Mouse (Mus musculus) gastrocnemius, adult 8-10 months (tissue): ENCODE results near the gene Cnot11. TPM values are rescaled to one million over a fixed set of nuclear protein-coding genes. Genes with fewer than 3 reads are reported as not detected.
"Not testable (repeated sequence)": the region's sequence is repeated elsewhere in the genome, so short reads cannot be mapped to it uniquely, and the experiment has no call there.

ENCODE experiments used
- DNase-seq, 2 experiments: peaks; one replicate each; pipeline ENCODE4 v3.0.0; 2022; ENCODE audit warnings: low spot score in 2 of 2
- total RNA-seq, 4 experiments: library from RNA; stranded (reverse); gene quantifications; 2 replicates each; pipeline ENCODE4 v1.2.4; 2022

Gene Cnot11
- total RNA-seq, 4 experiments from 2014 or later: 17.8 to 19.7 (median 18.9) TPM

GRCm38 (mm10) chr1:39579139-39579538 lies 44.3 kb downstream of the Cnot11 start:
- DNase-seq: no peak

GRCm38 (mm10) chr1:39581215-39581614 lies 46.4 kb downstream of the Cnot11 start:
- DNase-seq: no peak

DNA sequence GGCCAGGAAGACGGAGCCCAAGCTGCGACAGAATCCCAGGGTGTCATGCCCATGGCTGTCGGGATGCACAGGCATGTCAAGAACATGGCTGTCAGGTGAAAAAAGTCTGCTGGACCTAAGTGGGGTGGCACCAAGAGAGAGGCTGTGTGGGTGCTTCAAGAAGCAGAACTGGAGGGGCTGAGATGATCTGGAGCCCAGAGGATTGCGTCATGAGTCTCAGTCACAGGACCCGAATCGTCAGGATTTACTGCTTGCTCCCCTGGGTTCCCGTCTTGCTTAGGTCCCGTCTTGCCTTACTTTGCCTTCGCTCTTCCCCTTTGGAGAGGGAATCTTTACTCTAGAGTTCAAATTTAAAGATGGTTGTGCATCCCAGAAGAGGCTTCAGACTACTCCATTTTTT lies 48.4 kb downstream of the Cnot11 start:
- DNase-seq: no peak

GRCm38 (mm10) chr1:39585416-39585815 lies 50.6 kb downstream of the Cnot11 start:
- DNase-seq: no peak

GRCm38 (mm10) chr1:39590193-39590592 lies 55.4 kb downstream of the Cnot11 start:
- DNase-seq: no peak

DNA sequence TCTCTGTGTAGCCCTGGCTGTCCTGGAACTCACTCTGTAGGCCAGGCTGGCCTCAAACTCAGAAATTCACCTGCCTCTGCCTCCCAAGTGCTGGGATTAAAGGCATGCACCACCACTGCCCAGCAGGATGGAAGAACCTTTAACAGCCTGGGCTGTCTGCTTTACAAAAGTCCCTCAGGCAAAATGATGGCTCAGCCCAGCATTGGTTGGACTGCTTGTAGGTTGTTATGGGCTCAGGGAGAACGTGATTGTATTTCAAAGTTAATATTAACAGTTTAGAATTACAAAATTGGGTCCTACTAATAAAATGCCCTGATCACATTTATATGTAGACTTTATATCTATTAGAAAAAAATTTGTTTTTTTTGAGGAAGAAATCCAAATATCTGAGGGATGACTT lies 56.8 kb downstream of the Cnot11 start:
- not testable (repeated sequence) for DNase-seq

- no peak for DNase-seq
Observed at GRCm38 (mm10) chr1:39592090-39592489, 57.3 kb downstream of the Cnot11 start.

- DNase-seq: no peak
Observed at GRCm38 (mm10) chr1:39593836-39594235, 59.0 kb downstream of the Cnot11 start.

Other genes starting within 250 kb of the Cnot11 start
- gene Rpl31, start 167.2 kb upstream of the Cnot11 start, total RNA-seq: 100 to 1,000 TPM; 426 to 535 (median 481) TPM
- 10 to 100 TPM in 1 of 4 experiments, 1 to 10 TPM in 3; 7.6 to 11.6 (median 9.3) TPM for gene Tbc1d8, start 56.2 kb upstream of the Cnot11 start, total RNA-seq
- gene Rnf149, start 42.4 kb downstream of the Cnot11 start, total RNA-seq: 1 to 10 TPM; 6.6 to 9.6 (median 8.3) TPM
- gene Creg2, start 116.5 kb downstream of the Cnot11 start, total RNA-seq: under 1 TPM; 0.05 to 0.09 (median 0.05) TPM
- not detected for gene Rfx8, start 186.0 kb downstream of the Cnot11 start, total RNA-seq